Mouse (Mus musculus) frontal cortex, adult (tissue): ENCODE measurements around the gene Nebl.

Experiments
- ATAC-seq: cut with Nextera tagmentation; 2 replicates; pipeline ENCODE4 v1.9.2; 2017; ENCODE audit warnings: mild to moderate bottlenecking, moderate library complexity, mixed read lengths; ENCODE audit not compliant: low TSS enrichment

Gene Nebl

GRCm38 (mm10) chr2:17710083-17710482 lies 21.2 kb downstream of the Nebl start:
- 0 out of 2 replicates have a peak, but pooled peaks have one; percentile 6 for ATAC-seq

GRCm38 (mm10) chr2:17705964-17706363 lies 25.3 kb downstream of the Nebl start:
- ATAC-seq, result no peak

- 0 out of 2 replicates have a peak, but pooled peaks have one; percentile 42 for ATAC-seq
These were observed 25.8 kb downstream of the Nebl start for GRCm38 (mm10) chr2:17705426-17705825.

GRCm38 (mm10) chr2:17703170-17703512 lies 28.1 kb downstream of the Nebl start:
- peak; percentile 14; the same call in 1 of the 2 replicates for ATAC-seq

- peak; percentile 38 for ATAC-seq
These were observed 28.6 kb downstream of the Nebl start for GRCm38 (mm10) chr2:17702481-17703169.

GRCm38 (mm10) chr2:17698161-17699087 lies 32.8 kb downstream of the Nebl start:
- no peak for ATAC-seq

- ATAC-seq, result no peak
These were observed 38.3 kb downstream of the Nebl start for GRCm38 (mm10) chr2:17692926-17693325.

- ATAC-seq, result peak; percentile 74
These were observed 41.0 kb downstream of the Nebl start for GRCm38 (mm10) chr2:17690264-17690663.

- ATAC-seq, result no peak
These were observed 44.1 kb downstream of the Nebl start for GRCm38 (mm10) chr2:17687141-17687540.

- ATAC-seq, result peak; percentile 29; the same call in 1 of the 2 replicates
These were observed 47.8 kb downstream of the Nebl start for GRCm38 (mm10) chr2:17683326-17684040.

- no peak for ATAC-seq
These were observed 59.1 kb downstream of the Nebl start for GRCm38 (mm10) chr2:17672156-17672555.

GRCm38 (mm10) chr2:17671566-17671965 lies 59.7 kb downstream of the Nebl start:
- ATAC-seq, result no peak

GRCm38 (mm10) chr2:17669953-17670352 lies 61.3 kb downstream of the Nebl start:
- ATAC-seq, result peak; percentile 90

GRCm38 (mm10) chr2:17669000-17669399 lies 62.3 kb downstream of the Nebl start:
- peak; percentile 75 for ATAC-seq

GRCm38 (mm10) chr2:17658176-17658575 lies 73.1 kb downstream of the Nebl start:
- ATAC-seq, result peak; percentile 82

- no peak for ATAC-seq
These were observed 81.0 kb downstream of the Nebl start for GRCm38 (mm10) chr2:17650147-17650834.

GRCm38 (mm10) chr2:17649728-17650127 lies 81.5 kb downstream of the Nebl start:
- ATAC-seq, result no peak

- peak; percentile 97 for ATAC-seq
These were observed 86.7 kb downstream of the Nebl start for GRCm38 (mm10) chr2:17644282-17645262.

- peak; percentile 62; the same call in 1 of the 2 replicates for ATAC-seq
These were observed 87.4 kb downstream of the Nebl start for GRCm38 (mm10) chr2:17643869-17644268.

GRCm38 (mm10) chr2:17642770-17643169 lies 88.5 kb downstream of the Nebl start:
- no peak for ATAC-seq
